Mouse (Mus musculus): ENCODE measurements around the gene Rbm15. TPM values are rescaled to one million over a fixed set of nuclear protein-coding genes. Genes with fewer than 3 reads are reported as not detected.
A peak's percentile ranks its signal among the peaks of the same experiment; 100 is the strongest.
"Not testable (repeated sequence)": the region's sequence is repeated elsewhere in the genome, so short reads cannot be mapped to it uniquely, and the experiment has no call there.

Gene Rbm15
- total RNA-seq, 2 experiments from 2014 or later: 19.2 to 24.1 TPM

GRCm38 (mm10) chr3:107331746-107332126 lies 1.7 kb downstream of the Rbm15 start:
- no peak for DNase-seq

- no peak for DNase-seq
These were observed 2.7 kb downstream of the Rbm15 start for GRCm38 (mm10) chr3:107330503-107331424.

GRCm38 (mm10) chr3:107326442-107326841 lies 7.0 kb downstream of the Rbm15 start:
- DNase-seq: no peak

- no peak for DNase-seq
These were observed 11.7 kb downstream of the Rbm15 start for GRCm38 (mm10) chr3:107321776-107322175.

- DNase-seq: no peak
These were observed 12.3 kb downstream of the Rbm15 start for GRCm38 (mm10) chr3:107321141-107321540.

GRCm38 (mm10) chr3:107317338-107317737 lies 16.1 kb downstream of the Rbm15 start:
- DNase-seq: no peak

- not testable (repeated sequence) for DNase-seq
These were observed 36.6 kb downstream of the Rbm15 start for GRCm38 (mm10) chr3:107296917-107297316.

GRCm38 (mm10) chr3:107295672-107296360 lies 37.7 kb downstream of the Rbm15 start:
- no peak for DNase-seq

- DNase-seq: no peak
These were observed 42.6 kb downstream of the Rbm15 start, which contains the start of gene Slc16a4 for GRCm38 (mm10) chr3:107290764-107291381. Slc16a4 (plus strand) TSS chr3:107291230.

GRCm38 (mm10) chr3:107287346-107287745 lies 46.1 kb downstream of the Rbm15 start:
- DNase-seq: no peak

- DNase-seq: no peak
These were observed 47.4 kb downstream of the Rbm15 start for GRCm38 (mm10) chr3:107286123-107286522.

GRCm38 (mm10) chr3:107278479-107279269 lies 54.8 kb downstream of the Rbm15 start, which contains the start of gene Lamtor5:
Lamtor5 (plus strand) TSS chr3:107278858.
- peak; percentile 88 for DNase-seq

- no peak for DNase-seq
These were observed 56.8 kb downstream of the Rbm15 start for GRCm38 (mm10) chr3:107276626-107277025.

GRCm38 (mm10) chr3:107275996-107276395 lies 57.5 kb downstream of the Rbm15 start:
- no peak for DNase-seq

Other genes starting within 250 kb of the Rbm15 start
- gene Kcna2, start 232.5 kb downstream of the Rbm15 start, total RNA-seq (2021): 1 to 10 TPM; 2.9 to 5.0 TPM
- gene Kcna10, start 150.6 kb downstream of the Rbm15 start, total RNA-seq (2021): under 1 TPM in 1 of 2 experiments, not detected in 1; 0.19 TPM
- gene Cym, start 111.9 kb downstream of the Rbm15 start, total RNA-seq (2021): under 1 TPM in 1 of 2 experiments, not detected in 1; 0.20 TPM
- gene A630076J17Rik, start 103.1 kb downstream of the Rbm15 start, total RNA-seq (2021): not detected
- under 1 TPM; 0.07 to 0.14 TPM for gene Prok1, start 94.0 kb downstream of the Rbm15 start, total RNA-seq (2021)
- gene Lamtor5, start 54.8 kb downstream of the Rbm15 start, total RNA-seq (2021): 10 to 100 TPM; 50.5 to 53.2 TPM
- gene Slc16a4, start 42.4 kb downstream of the Rbm15 start, total RNA-seq (2021): under 1 TPM; 0.16 to 0.18 TPM
- gene Kcnc4, start 125.9 kb upstream of the Rbm15 start, total RNA-seq (2021): 10 to 100 TPM; 53.2 to 59.6 TPM
- gene Slc6a17, start 184.3 kb upstream of the Rbm15 start, total RNA-seq (2021): under 1 TPM; 0.94 to 0.95 TPM
- gene Ubl4b, start 221.4 kb upstream of the Rbm15 start, total RNA-seq (2021): not detected

All from gastrocnemius, postnatal 10 days (tissue).